In genomic region chr8:61607463-61607813, GRCm38 (mm10) we compare ENCODE assay signal across 10 mouse cellular contexts.
DNase-seq lines count a peak whose midpoint lies in the region; ATAC-seq and TF ChIP-seq lines count a peak whose summit lies in the region.
"Had no signal": no experiment of that assay in that cellular context is flagged by ENCODE, and none has a peak within 500 bp of the region (broad histone marks: within the 10 kb centered on the region; RNA-seq: fewer than 3 reads in every experiment).

No protein-coding gene starts in this region.

- peak; percentile 55; the same call in 1 of the 2 replicates for ATAC-seq in lung, embryonic 15.5 days (ENCODE audit: borderline replicate concordance, extremely low read depth, low FRiP score, low TSS enrichment)
- 0 out of 2 replicates have a peak, but pooled peaks have one; percentile 3 for ATAC-seq in forebrain, embryonic 16.5 days
- peak; percentile 67 for ATAC-seq in limb, embryonic 13.5 days (ENCODE audit: low FRiP score, low read depth)

- H3K4me2 ChIP-seq in lung, embryonic 15.5 days: 0 out of 2 replicates have a peak overlapping the region, but pooled peaks have one; percentile 33
- no peak overlapping the region for H3K4me2 ChIP-seq in forebrain, embryonic 16.5 days (ENCODE audit: low read length)
- H3K4me2 ChIP-seq in limb, embryonic 13.5 days (replicated peaks): peak overlapping the region; percentile 53

- WGBS in lung, embryonic 15.5 days: 20% methylated on average over 6 of the region's 6 CpGs
- 12% methylated on average over 6 of the region's 6 CpGs for WGBS in forebrain, embryonic 16.5 days
- 5% methylated on average over 6 of the region's 6 CpGs for WGBS in limb, embryonic 13.5 days
- 74% methylated on average over 6 of the region's 6 CpGs for WGBS in small intestine, adult 2 months

- no peak overlapping the region for H3K4me3 ChIP-seq in lung, embryonic 15.5 days
- H3K4me3 ChIP-seq in forebrain, embryonic 16.5 days (replicated peaks; ENCODE audit: low read length): no peak overlapping the region
- no peak overlapping the region for H3K4me3 ChIP-seq in limb, embryonic 13.5 days
- no peak overlapping the region for H3K4me3 ChIP-seq in small intestine, adult 2 months (ENCODE audit: low read depth, low read length)

- no peak for DNase-seq in lung, postnatal 14 days
- no peak for DNase-seq in urinary bladder, adult 2 months (ENCODE audit: low spot score)
- no peak for DNase-seq in left cerebral cortex, adult 9 months (ENCODE audit: low spot score in 2 of 2)
- no peak for DNase-seq in B cell, adult 2 months
- DNase-seq: cerebellum, adult 8-10 months had no signal

- H3K36me3 ChIP-seq in lung, embryonic 15.5 days: no peaks in the 10 kb centered on the region
- H3K36me3 ChIP-seq in forebrain, embryonic 16.5 days (ENCODE audit: control insufficient read depth, insufficient read depth): no peaks in the 10 kb centered on the region
- H3K36me3 ChIP-seq in limb, embryonic 13.5 days: no peaks in the 10 kb centered on the region
- H3K36me3 ChIP-seq in small intestine, adult 2 months (ENCODE audit: control insufficient read depth, insufficient read depth, low read length): no peaks in the 10 kb centered on the region

- no peaks in the 10 kb centered on the region for H3K9me3 ChIP-seq in lung, embryonic 15.5 days
- no peaks in the 10 kb centered on the region for H3K9me3 ChIP-seq in forebrain, embryonic 16.5 days (ENCODE audit: control insufficient read depth, low read length)
- no peaks in the 10 kb centered on the region for H3K9me3 ChIP-seq in limb, embryonic 13.5 days

- no peak overlapping the region for H3K9ac ChIP-seq in lung, embryonic 15.5 days
- H3K9ac ChIP-seq in forebrain, embryonic 16.5 days (replicated peaks; ENCODE audit: low read depth, low read length): no peak overlapping the region
- H3K9ac ChIP-seq in limb, embryonic 13.5 days: no peak overlapping the region

- H3K4me1 ChIP-seq in lung, embryonic 15.5 days: peaks cover 17% of the 10 kb centered on the region
- H3K4me1 ChIP-seq in forebrain, embryonic 16.5 days (replicated peaks; ENCODE audit: control insufficient read depth, insufficient read depth, low read length): peaks cover 7% of the 10 kb centered on the region
- peaks cover 17% of the 10 kb centered on the region for H3K4me1 ChIP-seq in limb, embryonic 13.5 days
- peaks cover 6% of the 10 kb centered on the region; the same call in 1 of the 2 replicates for H3K4me1 ChIP-seq in small intestine, adult 2 months (ENCODE audit: control insufficient read depth, insufficient read depth, insufficient read length, low read length)

- peak overlapping the region; percentile 95 for H3K27ac ChIP-seq in lung, embryonic 15.5 days
- peak overlapping the region; percentile 30; the same call in 1 of the 2 replicates for H3K27ac ChIP-seq in forebrain, embryonic 16.5 days (ENCODE audit: low read length)
- H3K27ac ChIP-seq in limb, embryonic 13.5 days: peak overlapping the region; percentile 93
- H3K27ac ChIP-seq in small intestine, adult 2 months (ENCODE audit: insufficient read depth, low read depth, low read length): peak overlapping the region; percentile 44

- no peaks in the 10 kb centered on the region for H3K27me3 ChIP-seq in lung, embryonic 15.5 days
- H3K27me3 ChIP-seq in forebrain, embryonic 16.5 days (replicated peaks; ENCODE audit: control insufficient read depth, insufficient read depth, low read length): no peaks in the 10 kb centered on the region
- no peaks in the 10 kb centered on the region for H3K27me3 ChIP-seq in limb, embryonic 13.5 days
- no peaks in the 10 kb centered on the region for H3K27me3 ChIP-seq in small intestine, adult 2 months (ENCODE audit: control insufficient read depth, insufficient read depth, low read length)
- H3K27me3 ChIP-seq: megakaryocyte, embryonic 14.5 days had no signal

- no peak for TF ChIP-seq CTCF in small intestine, adult 2 months (IDR thresholded peaks at IDR 0.05; ENCODE audit: extremely low read depth, insufficient read length, insufficient replicate concordance, low read depth, low read length)

- no peak for TF ChIP-seq POLR2A in small intestine, adult 2 months (IDR thresholded peaks at IDR 0.05; ENCODE audit: low read depth, low read length)

Comparison
In these comparisons a context has a peak if more than half of its experiments do, and no peak if none do; other contexts are left out.
1. ATAC-seq: peak in every context shown above with its lines; median percentile 67 in limb, embryonic 13.5 days; 55 in lung, embryonic 15.5 days; 3 in forebrain, embryonic 16.5 days.
2. H3K27ac ChIP-seq: peak in every context shown above with its lines; median percentile 95 in lung, embryonic 15.5 days; 93 in limb, embryonic 13.5 days; 44 in small intestine, adult 2 months; 30 in forebrain, embryonic 16.5 days.